10 mouse cellular contexts compared by ENCODE assay signal in genomic region chr14:55604823-55605222, GRCm38 (mm10). TPM values are rescaled to one million over a fixed set of nuclear protein-coding genes. Genes with fewer than 3 reads are reported as not detected.
DNase-seq lines count a peak whose midpoint lies in the region; ATAC-seq and TF ChIP-seq lines count a peak whose summit lies in the region.
"Had no signal": no experiment of that assay in that cellular context is flagged by ENCODE, and none has a peak within 500 bp of the region (broad histone marks: within the 10 kb centered on the region; RNA-seq: fewer than 3 reads in every experiment).

No protein-coding gene starts in this region.

- peak overlapping the region; percentile 60; the same call in 1 of the 2 replicates for H3K9ac ChIP-seq in kidney, postnatal 0 days (ENCODE audit: low read depth, low read length)
- H3K9ac ChIP-seq in liver, embryonic 12.5 days = peak overlapping the region; percentile 70

- no peaks in the 10 kb centered on the region for H3K9me3 ChIP-seq in kidney, postnatal 0 days (replicated peaks; ENCODE audit: low read length)
- no peaks in the 10 kb centered on the region for H3K9me3 ChIP-seq in liver, embryonic 12.5 days (replicated peaks)
- H3K9me3 ChIP-seq: midbrain, embryonic 13.5 days had no signal

- peaks cover 54% of the 10 kb centered on the region for H3K36me3 ChIP-seq in kidney, postnatal 0 days (ENCODE audit: insufficient read depth, low read length)
- peaks cover 86% of the 10 kb centered on the region for H3K36me3 ChIP-seq in liver, embryonic 12.5 days

- peak; percentile 23 for DNase-seq in CD4-positive, CD25-positive, alpha-beta regulatory T cell, adult 2 months (ENCODE audit: low read depth, low spot score)
- no peak for DNase-seq in kidney, postnatal 0 days (ENCODE audit: low spot score)
- DNase-seq in kidney, adult 9 months = no peak
- peak; percentile 53 for DNase-seq in ZHBTc4 (ENCODE audit: low read depth, low spot score)
- DNase-seq in adrenal gland, postnatal 4 days (ENCODE audit: low spot score in 2 of 2) = no peak
- DNase-seq: adrenal gland, adult 8-10 months had no signal

- WGBS in kidney, postnatal 0 days = 84% methylated on average over 11 of the region's 11 CpGs
- WGBS in liver, embryonic 12.5 days (ENCODE audit: insufficient replicate concordance) = 87% methylated on average over 11 of the region's 11 CpGs

- ATAC-seq in CD4-positive, CD25-positive, alpha-beta regulatory T cell, adult 4 months = no peak
- ATAC-seq in kidney, postnatal 0 days (replicated peaks; ENCODE audit: low FRiP score, low read depth) = no peak
- no peak for ATAC-seq in liver, embryonic 12.5 days
- ATAC-seq in monocyte, adult 5-6 weeks (replicated peaks; ENCODE audit: insufficient number of reproducible peaks, low FRiP score, low TSS enrichment, poor library complexity, severe bottlenecking) = no peak

- peak overlapping the region; percentile 71 for H3K4me2 ChIP-seq in kidney, postnatal 0 days (ENCODE audit: low read length)
- peak overlapping the region; percentile 70 for H3K4me2 ChIP-seq in liver, embryonic 12.5 days

- no peak for TF ChIP-seq CTCF in kidney, postnatal 0 days (IDR thresholded peaks at IDR 0.05; ENCODE audit: low read depth)

- peak overlapping the region; percentile 47 for H3K4me3 ChIP-seq in kidney, postnatal 0 days (replicated peaks; ENCODE audit: low read depth, low read length)
- H3K4me3 ChIP-seq in liver, embryonic 12.5 days = peak overlapping the region; percentile 63

- peaks cover 13% of the 10 kb centered on the region for H3K4me1 ChIP-seq in kidney, postnatal 0 days (replicated peaks; ENCODE audit: insufficient read depth, low read length)
- H3K4me1 ChIP-seq in liver, embryonic 12.5 days = peaks cover 46% of the 10 kb centered on the region

- H3K27ac ChIP-seq in kidney, postnatal 0 days = peak overlapping the region; percentile 87
- H3K27ac ChIP-seq in liver, embryonic 12.5 days = peak overlapping the region; percentile 94
- H3K27ac ChIP-seq: midbrain, embryonic 13.5 days had no signal

- no peaks in the 10 kb centered on the region for H3K27me3 ChIP-seq in kidney, postnatal 0 days (ENCODE audit: insufficient read depth, low read length)
- H3K27me3 ChIP-seq in liver, embryonic 12.5 days (replicated peaks) = no peaks in the 10 kb centered on the region
- H3K27me3 ChIP-seq: midbrain, embryonic 13.5 days had no signal

RNA-seq across cellular contexts. Expression of gene Irf9, which starts 1.5 kb away (rescaled TPM):
- polyA plus RNA-seq in CD4-positive, CD25-positive, alpha-beta regulatory T cell, adult 4 months (2017; shearing (Covaris generic)) = 100 to 1,000 TPM; 168 to 222 TPM
- polyA plus RNA-seq in kidney, postnatal 0 days (2015; fragmentation: Nextera tagmentation; extraction: Ambion mirVana) = 24.2 and 27.4 TPM in 2 replicates
- 14.4 and 15.3 TPM in 2 replicates for polyA plus RNA-seq in liver, embryonic 12.5 days (2016; fragmentation: Nextera tagmentation; extraction: Ambion mirVana)
- 76.6 to 92.0 TPM (median 77.4 TPM) in 3 replicates for total RNA-seq in monocyte, adult 5-6 weeks (2017)
- 10 to 100 TPM; 19.1 to 19.9 TPM for total RNA-seq in adrenal gland, postnatal 4 days (2021)

RNA-seq across cellular contexts. Expression of gene Rec8, which starts 13.0 kb away (rescaled TPM):
- polyA plus RNA-seq in CD4-positive, CD25-positive, alpha-beta regulatory T cell, adult 4 months (2017; shearing (Covaris generic)) = 10 to 100 TPM; 14.5 to 22.1 TPM
- polyA plus RNA-seq in kidney, postnatal 0 days (2015; fragmentation: Nextera tagmentation; extraction: Ambion mirVana) = 12.7 and 14.9 TPM in 2 replicates
- 1.8 and 3.2 TPM in 2 replicates for polyA plus RNA-seq in liver, embryonic 12.5 days (2016; fragmentation: Nextera tagmentation; extraction: Ambion mirVana)
- 3.1 to 4.4 TPM (median 3.4 TPM) in 3 replicates for total RNA-seq in monocyte, adult 5-6 weeks (2017)
- 1 to 10 TPM; 8.0 to 8.6 TPM for total RNA-seq in adrenal gland, postnatal 4 days (2021)

RNA-seq across cellular contexts. Expression of gene Rnf31, which starts 13.3 kb away (rescaled TPM):
- 10 to 100 TPM; 35.5 to 47.2 TPM for polyA plus RNA-seq in CD4-positive, CD25-positive, alpha-beta regulatory T cell, adult 4 months (2017; shearing (Covaris generic))
- 17.9 TPM in 2 replicates for polyA plus RNA-seq in kidney, postnatal 0 days (2015; fragmentation: Nextera tagmentation; extraction: Ambion mirVana)
- polyA plus RNA-seq in liver, embryonic 12.5 days (2016; fragmentation: Nextera tagmentation; extraction: Ambion mirVana) = 14.2 and 15.7 TPM in 2 replicates
- 25.1 to 38.5 TPM (median 38.4 TPM) in 3 replicates for total RNA-seq in monocyte, adult 5-6 weeks (2017)
- total RNA-seq in adrenal gland, postnatal 4 days (2021) = 10 to 100 TPM; 35.0 to 40.3 TPM

RNA-seq across cellular contexts. Expression of gene Psme2, which starts 13.9 kb away (rescaled TPM):
- polyA plus RNA-seq in CD4-positive, CD25-positive, alpha-beta regulatory T cell, adult 4 months (2017; shearing (Covaris generic)) = 100 to 1,000 TPM; 853 to 877 TPM
- 281 and 286 TPM in 2 replicates for polyA plus RNA-seq in kidney, postnatal 0 days (2015; fragmentation: Nextera tagmentation; extraction: Ambion mirVana)
- 221 and 222 TPM in 2 replicates for polyA plus RNA-seq in liver, embryonic 12.5 days (2016; fragmentation: Nextera tagmentation; extraction: Ambion mirVana)
- total RNA-seq in monocyte, adult 5-6 weeks (2017) = 275 to 334 TPM (median 300 TPM) in 3 replicates
- 100 to 1,000 TPM; 336 to 355 TPM for total RNA-seq in adrenal gland, postnatal 4 days (2021)

RNA-seq across cellular contexts. Expression of gene Emc9, which starts 19.7 kb away (rescaled TPM):
- polyA plus RNA-seq in CD4-positive, CD25-positive, alpha-beta regulatory T cell, adult 4 months (2017; shearing (Covaris generic)) = 10 to 100 TPM; 20.9 to 22.9 TPM
- polyA plus RNA-seq in kidney, postnatal 0 days (2015; fragmentation: Nextera tagmentation; extraction: Ambion mirVana) = 14.3 and 16.6 TPM in 2 replicates
- 28.7 and 32.9 TPM in 2 replicates for polyA plus RNA-seq in liver, embryonic 12.5 days (2016; fragmentation: Nextera tagmentation; extraction: Ambion mirVana)
- 10.5 to 13.0 TPM (median 12.1 TPM) in 3 replicates for total RNA-seq in monocyte, adult 5-6 weeks (2017)
- total RNA-seq in adrenal gland, postnatal 4 days (2021) = 10 to 100 TPM; 40.9 to 47.0 TPM

Comparison
In these comparisons a context has a peak if more than half of its experiments do, and no peak if none do; other contexts are left out.
1. DNase-seq: peak in CD4-positive, CD25-positive, alpha-beta regulatory T cell, adult 2 months (single experiment) and ZHBTc4 (single experiment); none in kidney, postnatal 0 days (single experiment), kidney, adult 9 months (single experiment) and adrenal gland, postnatal 4 days (0 of 2).